Mouse (Mus musculus): ENCODE measurements around the gene Zbtb17.

Zbtb17 gene

GRCm38 (mm10) chr4:141425484-141426479 lies 18.7 kb upstream of the Zbtb17 start:
- DNase-seq (ENCODE audit: low read depth, low spot score): no peak

DNA sequence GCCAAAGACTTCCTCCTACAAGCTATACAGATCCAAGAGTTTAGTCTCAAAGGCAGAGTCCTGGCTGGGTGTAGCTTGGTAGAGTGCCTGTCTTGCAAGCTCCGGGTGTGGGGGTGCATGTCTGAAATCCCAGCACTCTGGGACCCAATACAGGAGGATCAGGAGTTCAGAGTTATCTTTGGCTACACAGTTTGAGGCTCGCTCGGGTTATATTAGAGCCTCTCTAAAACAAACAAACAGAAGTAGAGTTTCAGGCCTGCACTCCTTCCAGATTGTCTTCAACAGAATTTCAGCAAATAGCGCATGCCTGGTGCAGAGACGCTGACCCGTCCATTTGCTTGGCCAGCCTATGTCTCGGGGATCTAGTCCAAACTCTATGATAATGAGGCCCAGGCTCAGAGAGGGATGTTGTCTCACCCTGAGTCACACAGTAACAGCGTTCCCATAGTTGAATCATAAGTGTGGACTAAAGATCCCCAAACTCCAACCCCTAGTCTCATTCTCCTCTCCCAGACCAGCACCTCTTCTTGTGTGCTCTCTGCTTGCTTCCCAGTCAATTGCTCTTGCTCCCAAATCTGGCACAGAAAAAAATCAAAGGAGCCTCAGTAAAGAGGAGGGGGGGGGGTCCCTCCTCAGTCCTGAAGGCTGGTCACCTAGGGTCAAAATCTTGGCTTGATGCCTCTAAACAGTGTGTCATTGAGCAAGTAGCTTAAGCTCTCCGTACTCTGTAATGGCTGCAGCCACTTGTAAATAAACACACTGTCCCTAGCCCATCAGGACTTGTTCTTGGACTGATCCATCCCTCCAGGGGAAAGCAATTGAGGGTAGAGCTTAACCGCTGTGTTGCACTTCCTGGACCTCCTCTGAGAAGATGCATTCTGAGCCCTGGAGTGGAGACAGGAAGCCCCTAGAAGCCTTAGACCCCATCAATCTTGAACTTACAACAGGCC lies 17.4 kb upstream of the Zbtb17 start:
- no peak for DNase-seq (ENCODE audit: low read depth, low spot score)

DNA sequence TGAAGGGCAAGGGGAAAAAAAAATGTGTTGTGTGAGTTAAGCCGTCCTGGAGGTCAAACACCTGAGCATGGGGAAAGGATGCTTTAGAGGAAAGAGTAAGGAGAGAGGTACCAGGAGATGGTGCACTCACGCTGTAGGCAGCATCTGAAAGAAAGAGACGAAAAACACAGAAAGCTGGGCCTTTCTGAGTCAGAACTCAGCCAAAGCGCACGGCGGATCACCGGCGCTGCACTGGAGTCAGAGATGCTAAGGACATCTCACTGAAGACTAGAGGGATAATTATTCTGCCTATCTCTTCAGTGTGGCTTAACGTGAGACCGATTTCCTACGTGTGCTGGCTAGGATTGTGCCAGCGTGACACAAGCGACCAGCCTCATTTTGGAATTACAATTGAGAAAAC lies 16.5 kb upstream of the Zbtb17 start:
- DNase-seq (ENCODE audit: low read depth, low spot score): no peak

DNA sequence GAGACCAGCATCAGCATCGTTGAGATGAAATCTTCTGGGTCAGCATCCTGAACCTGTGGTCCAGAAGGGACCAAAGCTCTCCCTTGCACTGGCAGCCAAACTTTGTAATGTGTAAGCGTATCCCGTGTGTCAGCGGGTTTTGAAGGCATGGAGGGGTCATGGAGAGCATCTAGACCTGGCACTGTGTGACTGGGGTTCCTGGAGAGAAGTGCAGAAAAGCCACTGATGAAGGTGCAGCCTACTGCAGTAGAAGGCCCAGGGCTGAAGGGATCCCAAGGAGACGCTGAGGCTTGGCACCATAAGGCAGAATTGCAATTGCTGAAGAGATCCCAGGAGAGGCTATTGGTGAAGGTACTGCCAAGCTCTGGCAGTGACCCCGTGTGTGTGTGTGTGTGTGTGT lies 15.1 kb upstream of the Zbtb17 start:
- no peak for DNase-seq (ENCODE audit: low read depth, low spot score)

- DNase-seq (ENCODE audit: low read depth, low spot score): no peak
These were observed 14.6 kb upstream of the Zbtb17 start for GRCm38 (mm10) chr4:141429847-141430246.

DNA sequence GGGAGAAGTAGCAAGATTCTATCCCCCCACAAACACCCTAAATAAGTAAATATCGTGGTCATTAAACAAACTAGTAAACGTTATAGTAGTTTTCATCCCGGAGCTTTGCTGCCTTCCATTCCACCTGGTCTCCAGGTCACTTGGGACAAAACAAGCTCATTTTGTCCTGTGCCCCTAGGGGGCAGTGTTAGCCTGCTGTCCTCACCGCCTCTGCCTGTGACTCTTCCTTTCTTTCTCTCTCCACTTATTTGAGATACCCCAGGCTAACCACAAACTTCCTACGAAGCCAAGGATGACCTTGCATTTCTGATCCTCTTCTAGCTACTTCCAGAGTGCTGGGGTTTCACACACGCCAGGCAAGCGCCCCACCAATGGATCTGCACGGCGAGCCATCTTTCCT lies 13.5 kb upstream of the Zbtb17 start:
- no peak for DNase-seq (ENCODE audit: low read depth, low spot score)

DNA sequence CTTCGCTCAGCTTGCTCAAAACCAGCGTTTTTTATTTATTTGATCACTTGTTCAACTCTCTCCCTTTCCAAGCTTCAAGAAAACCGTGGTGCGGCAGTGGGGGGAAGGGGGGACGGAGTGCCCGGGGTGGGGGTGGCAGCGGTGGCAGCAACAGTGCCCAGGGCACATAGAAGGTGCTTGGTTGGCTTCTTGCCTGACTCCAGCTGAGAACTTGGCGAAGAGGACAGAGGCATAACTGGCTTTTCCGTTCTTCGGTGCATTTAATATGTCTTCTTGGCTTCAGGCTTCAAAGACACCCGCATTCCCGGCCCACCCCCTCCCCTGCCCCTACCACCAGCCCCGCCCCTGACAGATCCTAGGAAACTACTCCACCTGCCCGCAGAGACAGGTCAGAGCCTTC lies 11.8 kb upstream of the Zbtb17 start:
- DNase-seq (ENCODE audit: low read depth, low spot score): no peak

GRCm38 (mm10) chr4:141433191-141433590 lies 11.3 kb upstream of the Zbtb17 start:
- no peak for DNase-seq (ENCODE audit: low read depth, low spot score)

- no peak for DNase-seq (ENCODE audit: low read depth, low spot score)
These were observed 8.5 kb upstream of the Zbtb17 start, which contains the start of gene Srarp for GRCm38 (mm10) chr4:141435974-141436373. Srarp (minus strand) TSS chr4:141436105.

DNA sequence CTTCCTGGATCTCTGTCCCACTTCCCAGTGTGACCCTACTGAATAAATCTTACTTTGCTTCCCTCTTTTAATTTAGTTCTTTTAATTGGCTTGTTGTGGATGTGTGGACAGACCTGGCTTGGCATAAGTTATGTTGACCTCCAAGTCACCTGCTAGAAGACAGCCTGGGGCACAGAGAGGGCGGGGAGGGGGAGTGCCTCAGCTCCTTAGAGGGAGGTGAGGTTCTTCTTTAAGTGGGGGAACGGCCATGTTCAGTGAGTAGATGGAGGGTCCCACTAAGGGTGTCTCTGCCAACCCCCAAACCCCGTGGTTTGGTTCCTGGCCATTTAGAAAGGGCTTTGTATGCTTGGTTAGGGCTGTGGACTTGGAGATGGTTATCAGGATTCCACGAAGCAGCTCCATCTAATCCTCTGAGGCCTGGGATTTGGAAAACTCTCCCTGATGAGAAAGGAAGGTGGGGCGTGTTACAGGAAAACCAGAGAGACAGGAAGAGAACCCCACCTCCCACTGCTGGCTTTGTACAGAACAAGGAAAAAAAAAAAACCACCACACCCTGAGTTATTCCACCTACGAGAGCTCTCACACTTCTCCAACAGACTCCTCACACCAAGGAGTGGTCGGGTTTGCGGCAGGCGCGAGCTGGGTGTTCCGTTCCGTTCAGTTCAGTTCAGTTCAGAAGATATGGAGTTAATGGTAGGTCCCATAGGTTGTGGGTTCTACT lies 5.2 kb upstream of the Zbtb17 start:
- DNase-seq (ENCODE audit: low read depth, low spot score): no peak

DNA sequence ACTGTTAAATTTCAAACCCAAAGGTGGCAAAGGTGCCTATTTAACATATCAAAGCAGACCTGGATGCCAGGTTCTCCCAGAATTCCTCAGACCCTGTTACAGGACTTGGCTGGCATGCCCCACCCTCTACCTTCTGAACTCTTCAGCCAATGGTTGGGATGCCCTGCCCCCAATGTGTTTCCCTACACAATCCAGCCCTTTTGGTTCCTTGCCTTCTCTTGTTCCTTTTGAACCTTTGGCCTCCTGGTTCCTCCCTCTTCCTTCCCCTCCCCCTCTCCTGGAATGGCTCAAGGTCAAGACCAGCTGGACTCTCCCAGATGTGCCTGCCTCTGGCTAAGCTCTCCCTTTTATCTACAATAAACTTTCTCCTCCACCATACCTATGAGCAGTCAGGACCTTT lies 3.6 kb upstream of the Zbtb17 start:
- no peak for DNase-seq (ENCODE audit: low read depth, low spot score)

DNA sequence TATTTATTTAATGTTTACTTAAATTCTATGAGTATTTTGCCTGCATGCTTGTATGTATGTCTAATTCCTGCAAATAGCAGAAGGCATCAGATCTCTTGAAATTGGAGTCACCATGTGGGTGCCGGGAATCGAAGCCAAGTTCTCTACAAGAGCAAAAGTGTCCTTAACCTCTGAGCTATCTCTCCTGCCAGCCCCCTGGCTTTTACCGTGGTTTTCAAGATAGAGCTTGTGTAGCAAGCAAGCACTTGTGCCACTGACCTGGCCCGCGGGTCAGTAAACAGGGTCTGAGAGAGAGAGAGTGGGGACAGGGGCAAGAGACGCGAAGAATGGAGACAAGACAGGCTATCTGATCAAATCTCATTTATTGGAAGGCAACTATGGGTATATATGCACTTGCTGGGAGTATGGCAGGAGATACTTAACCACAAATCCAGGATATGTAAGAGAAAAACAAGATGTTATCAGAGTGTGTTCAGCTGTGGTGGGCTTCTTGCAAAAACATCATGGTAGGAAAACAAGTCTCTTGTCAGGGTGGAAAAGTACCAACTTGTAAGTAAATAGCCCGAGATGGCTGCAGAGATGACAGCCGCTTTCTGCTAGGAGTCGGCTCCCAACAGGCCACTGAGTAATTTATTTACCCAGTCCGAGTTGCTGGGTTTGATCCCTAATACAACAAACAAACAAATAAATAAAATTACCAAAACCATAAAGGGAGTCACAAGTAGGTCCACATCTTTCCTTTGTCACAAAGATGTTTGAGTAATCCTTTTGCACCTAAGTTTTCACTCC lies 619 bp upstream of the Zbtb17 start:
- DNase-seq (ENCODE audit: low read depth, low spot score): no peak

DNA sequence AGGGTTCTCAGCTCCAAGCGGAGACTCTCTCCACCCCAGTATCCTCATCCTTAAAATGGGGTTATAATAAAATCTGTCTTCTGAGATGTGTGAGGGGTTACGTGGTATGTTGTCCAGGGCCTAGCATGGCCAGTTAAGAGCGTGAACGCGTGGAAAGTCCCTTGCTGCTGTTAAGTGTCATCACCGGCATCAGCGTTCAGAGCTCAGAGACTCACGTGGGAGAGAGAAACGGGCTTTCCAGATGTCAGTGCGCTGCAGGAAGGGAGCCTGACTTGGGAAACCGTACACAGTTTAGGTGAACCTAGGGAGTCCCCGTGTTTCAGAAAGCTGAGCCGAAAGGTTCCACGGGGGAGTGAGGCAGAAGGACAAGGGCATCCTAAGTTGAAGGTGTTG lies 870 bp downstream of the Zbtb17 start:
- no peak for DNase-seq (ENCODE audit: low read depth, low spot score)

- no peak for DNase-seq (ENCODE audit: low read depth, low spot score)
These were observed 1.8 kb downstream of the Zbtb17 start for GRCm38 (mm10) chr4:141446211-141446610.

- DNase-seq (ENCODE audit: low read depth, low spot score): no peak
These were observed 6.8 kb downstream of the Zbtb17 start for GRCm38 (mm10) chr4:141451251-141451650.

DNA sequence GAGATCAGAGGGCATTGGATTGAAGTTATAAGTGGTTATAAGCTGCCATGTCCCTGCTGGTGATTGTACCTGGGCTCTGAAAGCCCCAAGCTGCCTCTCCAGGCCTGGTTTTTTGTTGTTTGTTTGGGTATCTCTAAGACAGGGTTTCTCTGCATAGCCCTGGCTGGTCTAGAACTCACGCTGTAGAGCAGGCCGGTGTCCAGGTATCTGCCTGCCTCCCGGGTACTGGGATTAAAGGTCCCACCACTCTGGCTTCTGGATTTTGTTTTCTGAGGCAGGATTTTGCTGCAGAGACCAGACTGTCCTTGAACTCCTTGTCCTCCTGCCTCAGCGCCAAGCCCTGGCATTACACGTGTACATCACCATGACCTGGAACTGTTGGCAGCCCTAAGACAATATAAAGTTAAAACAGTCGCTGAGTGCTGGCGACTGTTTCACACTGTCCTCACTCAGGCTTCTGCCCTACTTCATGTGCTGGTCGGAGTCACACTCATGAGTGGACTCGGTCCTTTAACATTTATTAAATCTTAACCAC lies 7.5 kb downstream of the Zbtb17 start:
- DNase-seq (ENCODE audit: low read depth, low spot score): no peak

- DNase-seq (ENCODE audit: low read depth, low spot score): no peak
These were observed 10.3 kb downstream of the Zbtb17 start for GRCm38 (mm10) chr4:141454581-141455350.

DNA sequence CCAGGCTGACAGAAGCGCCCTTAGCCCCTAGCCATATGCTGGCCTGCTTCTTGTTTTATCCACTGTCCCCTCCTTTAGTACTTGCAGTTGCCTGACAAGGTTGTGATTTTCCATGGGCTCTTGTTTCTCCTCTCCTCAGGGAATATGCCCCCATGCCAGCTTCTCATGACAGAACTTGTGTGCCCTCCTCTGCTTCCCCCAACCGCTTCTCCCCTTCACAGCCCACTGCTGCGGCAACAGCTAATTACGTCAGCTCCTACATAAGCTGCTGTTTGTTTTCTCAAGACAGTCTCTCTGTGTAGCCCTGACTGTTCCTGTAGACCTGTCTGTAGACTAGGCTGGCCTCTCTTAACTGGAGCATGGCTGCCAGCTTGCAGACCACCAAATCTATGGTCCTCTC lies 11.1 kb downstream of the Zbtb17 start:
- DNase-seq (ENCODE audit: low read depth, low spot score): no peak

GRCm38 (mm10) chr4:141456193-141456938 lies 11.9 kb downstream of the Zbtb17 start:
- DNase-seq (ENCODE audit: low read depth, low spot score): no peak

Measured in retina, adult 2 months (tissue).